Mouse (Mus musculus): ENCODE measurements at regions not wholly inside any gene's neighbourhood (a gene's known extent, or its start where the extent isn't known, plus 50 kb on each side); places are given as distances from the start of the nearest gene placed in this dataset.

- DNase-seq (ENCODE audit: low spot score in 2 of 2), result no peak
Measured at GRCm38 (mm10) chr13:106562161-106562560, 374.6 kb downstream of the Ipo11 start.

- no peak for DNase-seq (ENCODE audit: low spot score in 2 of 2)
Measured at GRCm38 (mm10) chr13:106525406-106526206, 411.2 kb downstream of the Ipo11 start.

- DNase-seq (ENCODE audit: low spot score in 2 of 2), result no peak
Measured at GRCm38 (mm10) chr13:106514510-106515169, 422.1 kb downstream of the Ipo11 start.

GRCm38 (mm10) chr13:106513669-106514068 is 423.1 kb downstream of the Ipo11 start:
- DNase-seq (ENCODE audit: low spot score in 2 of 2), result no peak

- DNase-seq (ENCODE audit: low spot score in 2 of 2), result no peak
Measured at GRCm38 (mm10) chr13:106510435-106510834, 426.3 kb downstream of the Ipo11 start.

- no peak for DNase-seq (ENCODE audit: low spot score in 2 of 2)
Measured at GRCm38 (mm10) chr13:106501273-106501672, 435.5 kb downstream of the Ipo11 start.

GRCm38 (mm10) chr13:106471264-106471663 is 465.5 kb downstream of the Ipo11 start:
- no peak for DNase-seq (ENCODE audit: low spot score in 2 of 2)

GRCm38 (mm10) chr13:106454366-106454927 is 482.3 kb downstream of the Ipo11 start:
- DNase-seq (ENCODE audit: low spot score in 2 of 2), result no peak

GRCm38 (mm10) chr13:106432165-106432564 is 504.6 kb downstream of the Ipo11 start:
- no peak for DNase-seq (ENCODE audit: low spot score in 2 of 2)

- DNase-seq (ENCODE audit: low spot score in 2 of 2), result no peak
Measured at GRCm38 (mm10) chr13:106406608-106407038, 530.1 kb downstream of the Ipo11 start.

GRCm38 (mm10) chr13:106392642-106393041 is 544.1 kb downstream of the Ipo11 start:
- DNase-seq (ENCODE audit: low spot score in 2 of 2), result no peak

- DNase-seq (ENCODE audit: low spot score in 2 of 2), result no peak
Measured at GRCm38 (mm10) chr13:106388634-106389033, 548.1 kb downstream of the Ipo11 start.

- DNase-seq (ENCODE audit: low spot score in 2 of 2), result no peak
Measured at GRCm38 (mm10) chr13:106367589-106367988, 569.2 kb downstream of the Ipo11 start.

- no peak for DNase-seq (ENCODE audit: low spot score in 2 of 2)
Measured at GRCm38 (mm10) chr13:106352614-106353409, 583.9 kb downstream of the Ipo11 start.

- no peak for DNase-seq (ENCODE audit: low spot score in 2 of 2)
Measured at GRCm38 (mm10) chr13:106332025-106332424, 604.7 kb downstream of the Ipo11 start.

GRCm38 (mm10) chr13:106318980-106319379 is 617.8 kb downstream of the Ipo11 start:
- DNase-seq (ENCODE audit: low spot score in 2 of 2), result no peak

GRCm38 (mm10) chr13:106318476-106318875 is 618.3 kb downstream of the Ipo11 start:
- DNase-seq (ENCODE audit: low spot score in 2 of 2), result no peak

GRCm38 (mm10) chr13:106317300-106317699 is 619.5 kb downstream of the Ipo11 start:
- DNase-seq (ENCODE audit: low spot score in 2 of 2), result no peak

GRCm38 (mm10) chr13:106281181-106281580 is 655.6 kb downstream of the Ipo11 start:
- DNase-seq (ENCODE audit: low spot score in 2 of 2), result no peak

GRCm38 (mm10) chr13:106259874-106260273 is 676.9 kb downstream of the Ipo11 start:
- DNase-seq (ENCODE audit: low spot score in 2 of 2), result no peak
